Mouse (Mus musculus) kidney, postnatal 10 days (tissue): ENCODE data around the gene Prune1.

Experiments used
- DNase-seq: peaks from one replicate; pipeline ENCODE4 v3.0.0; 2021; ENCODE audit warnings: mixed read lengths

The Prune1 gene

GRCm38 (mm10) chr3:95276428-95276934 lies 5.4 kb downstream of the Prune1 start:
- DNase-seq, result no peak

DNA sequence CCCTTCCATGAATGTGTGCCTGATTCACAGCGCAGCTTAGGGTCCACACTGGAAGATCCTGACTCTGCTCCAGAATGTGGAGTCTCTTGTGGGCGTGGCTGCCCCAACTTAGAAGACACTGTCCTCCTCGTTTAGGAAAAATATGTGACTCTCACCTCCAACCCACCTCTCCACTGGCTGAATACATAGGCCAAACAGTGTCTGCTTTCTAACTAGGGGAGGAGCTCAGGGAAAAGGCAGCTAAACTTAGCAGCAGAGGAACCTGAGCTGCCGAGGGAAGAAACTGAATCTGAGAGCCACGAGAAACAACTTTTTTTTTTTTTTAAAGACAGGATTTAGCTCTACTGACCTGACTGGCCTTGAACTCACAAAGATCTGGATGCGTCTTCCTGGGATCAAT lies 6.7 kb downstream of the Prune1 start:
- DNase-seq, result no peak

DNA sequence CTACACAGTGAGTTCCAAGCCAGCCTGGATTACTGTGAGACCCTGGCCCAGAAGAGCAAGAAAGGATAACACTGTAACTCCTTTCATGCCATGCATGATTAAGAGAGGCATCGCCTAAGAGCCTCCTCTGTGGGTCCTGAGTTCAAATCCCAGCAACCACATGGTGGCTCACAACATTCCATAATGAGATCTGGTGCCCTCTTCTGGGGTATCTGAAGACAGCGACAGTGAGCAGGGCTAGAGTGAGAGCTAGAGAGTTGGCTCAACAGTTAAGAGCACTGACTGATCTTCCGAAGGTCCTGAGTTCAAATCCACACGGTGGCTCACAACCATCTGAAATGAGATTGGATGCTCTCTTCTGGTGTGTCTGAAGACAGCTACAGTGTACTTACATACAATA lies 7.4 kb downstream of the Prune1 start:
- no peak for DNase-seq

DNA sequence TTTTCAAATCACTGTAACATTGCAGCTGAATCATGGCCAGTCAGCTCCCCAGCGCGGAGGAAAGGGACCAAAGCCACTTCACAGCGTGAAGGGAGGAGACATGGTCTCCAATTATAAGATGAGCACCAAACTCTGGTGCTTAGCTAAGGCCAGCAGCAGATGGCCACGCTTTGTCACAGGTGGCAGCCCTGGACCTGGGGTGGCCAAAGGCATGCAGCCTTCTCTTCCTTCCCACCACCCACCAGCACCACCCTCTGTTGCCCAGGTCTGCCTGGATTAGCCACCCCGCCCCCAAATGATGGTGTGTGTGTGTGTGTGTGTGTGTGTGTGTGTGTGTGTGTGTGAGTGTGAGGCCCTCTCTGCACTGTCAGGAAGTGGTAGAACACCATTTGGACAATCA lies 8.4 kb downstream of the Prune1 start:
- DNase-seq, result no peak

DNA sequence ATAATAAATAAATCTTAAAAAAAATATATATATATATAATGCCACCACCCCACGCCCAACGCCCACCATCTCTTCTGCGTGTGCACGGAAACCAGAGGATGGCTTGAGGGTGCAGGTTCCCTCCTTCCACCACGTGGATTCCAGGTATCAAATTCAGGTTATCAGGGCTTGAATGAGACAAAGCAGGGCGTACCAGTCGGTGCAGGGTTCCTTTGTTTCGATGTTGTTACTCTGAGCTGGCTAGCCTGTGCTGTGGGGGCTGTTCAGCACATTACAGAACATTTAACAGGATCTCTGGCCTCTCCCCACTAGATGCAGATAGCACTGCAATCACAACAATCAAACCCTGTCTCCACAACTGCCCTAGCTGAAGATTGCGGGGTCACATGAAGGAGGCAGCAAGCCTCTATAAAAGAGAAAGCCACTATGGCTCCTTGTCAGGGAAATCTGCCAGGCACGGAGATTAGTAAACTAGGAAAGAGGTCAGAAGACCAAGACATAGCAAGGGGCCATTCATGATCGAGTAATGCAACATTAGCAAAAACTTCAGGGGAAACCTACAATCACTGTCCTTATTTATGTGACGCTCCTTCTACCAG lies 11.0 kb downstream of the Prune1 start:
- DNase-seq, result no peak

DNA sequence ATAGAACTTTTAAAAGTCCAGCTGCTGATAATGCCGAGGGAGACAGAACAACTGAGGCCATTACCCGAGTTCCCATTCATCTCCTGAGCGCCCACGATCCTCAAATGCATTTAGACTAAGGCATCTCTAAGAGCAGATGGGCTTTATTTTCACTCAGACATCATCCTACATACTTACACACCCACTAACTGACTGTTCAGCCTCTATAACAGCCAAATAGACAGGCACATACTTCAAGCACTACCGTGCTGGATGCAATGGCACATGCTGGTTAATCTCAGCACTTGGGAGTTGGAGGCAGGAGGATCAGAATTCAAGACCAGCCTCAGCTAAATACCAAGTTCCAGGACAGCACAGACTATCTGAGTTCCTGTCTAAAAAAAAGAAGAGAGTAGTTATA lies 12.1 kb downstream of the Prune1 start:
- DNase-seq, result no peak

DNA sequence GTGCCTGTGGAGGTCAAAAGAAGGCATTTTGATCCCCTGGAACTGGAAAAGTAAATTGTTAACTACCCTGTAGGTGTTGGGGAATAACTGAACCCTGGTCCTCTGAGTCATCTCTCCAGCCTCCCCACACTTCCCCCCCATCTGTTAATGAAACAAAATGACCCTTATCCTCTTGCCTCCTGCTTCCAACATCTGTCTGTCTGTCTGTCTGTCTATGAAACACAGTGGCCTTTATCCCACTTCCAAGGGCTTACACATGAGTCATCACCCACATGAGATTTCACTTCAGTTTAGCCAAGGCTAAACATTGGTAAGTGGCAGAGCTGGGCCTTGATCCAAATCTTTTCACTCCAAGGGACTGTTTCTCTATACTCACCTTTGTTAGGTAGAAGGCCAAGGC lies 14.0 kb downstream of the Prune1 start:
- DNase-seq, result no peak

DNA sequence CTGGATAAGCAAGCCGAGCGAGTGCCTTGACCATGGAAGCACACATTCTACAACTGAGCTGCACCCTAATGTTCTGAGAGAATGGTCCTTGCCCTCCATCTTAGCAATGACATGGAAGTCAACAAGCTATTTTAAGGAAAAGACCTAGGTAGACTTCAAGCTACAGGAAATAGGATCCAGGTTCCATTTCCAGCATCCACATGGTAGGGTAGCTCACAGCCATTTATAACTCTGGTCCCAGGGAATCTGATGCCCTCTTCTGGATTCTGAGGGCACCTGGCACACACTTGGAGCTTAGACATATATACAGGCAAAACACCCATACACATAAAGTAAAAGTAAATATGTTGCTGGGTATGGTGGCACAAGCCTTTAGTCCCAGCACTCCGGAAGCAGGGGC lies 15.8 kb downstream of the Prune1 start:
- DNase-seq, result no peak

DNA sequence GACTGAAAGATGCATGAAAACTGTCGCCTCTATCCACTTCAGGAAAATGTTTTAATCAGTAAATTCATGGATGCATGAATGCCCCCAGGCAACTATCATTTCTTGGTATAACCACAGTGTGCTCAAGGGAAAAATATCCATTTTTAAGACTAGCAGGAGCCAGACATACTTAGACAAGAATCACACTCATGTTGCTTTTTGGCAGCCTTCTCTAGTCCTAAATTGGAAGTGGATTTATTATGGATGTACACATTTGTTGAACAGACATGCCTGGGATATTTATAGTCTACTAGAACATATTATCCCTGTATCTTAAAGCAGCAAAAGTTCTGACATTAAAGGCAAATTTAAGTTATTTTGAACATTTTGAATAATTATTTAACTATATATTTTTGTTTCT lies 17.2 kb downstream of the Prune1 start:
- DNase-seq, result no peak

GRCm38 (mm10) chr3:95263089-95263739 lies 18.7 kb downstream of the Prune1 start:
- DNase-seq, result peak; percentile 90

- no peak for DNase-seq
Observed at GRCm38 (mm10) chr3:95261975-95262374, 19.9 kb downstream of the Prune1 start.

DNA sequence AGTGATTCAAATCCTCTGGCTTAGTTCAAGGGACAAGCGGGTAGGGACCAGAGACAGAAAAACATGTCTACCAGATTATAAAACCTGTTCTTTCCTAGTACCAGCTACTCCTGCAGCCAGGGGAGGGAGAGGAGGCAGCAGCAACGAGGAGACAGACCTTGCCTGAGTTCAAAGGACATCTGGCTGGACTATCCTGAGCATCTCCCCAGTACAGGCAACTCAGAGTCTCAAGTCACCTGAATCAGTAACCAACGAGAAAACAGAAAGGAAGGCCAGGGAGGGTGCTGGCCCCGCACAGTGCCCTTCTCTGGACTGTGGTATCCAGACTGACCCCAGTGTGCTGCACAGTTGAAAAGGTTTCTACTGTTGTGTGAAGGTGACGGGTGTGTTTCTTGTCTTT lies 24.9 kb downstream of the Prune1 start:
- no peak for DNase-seq

DNA sequence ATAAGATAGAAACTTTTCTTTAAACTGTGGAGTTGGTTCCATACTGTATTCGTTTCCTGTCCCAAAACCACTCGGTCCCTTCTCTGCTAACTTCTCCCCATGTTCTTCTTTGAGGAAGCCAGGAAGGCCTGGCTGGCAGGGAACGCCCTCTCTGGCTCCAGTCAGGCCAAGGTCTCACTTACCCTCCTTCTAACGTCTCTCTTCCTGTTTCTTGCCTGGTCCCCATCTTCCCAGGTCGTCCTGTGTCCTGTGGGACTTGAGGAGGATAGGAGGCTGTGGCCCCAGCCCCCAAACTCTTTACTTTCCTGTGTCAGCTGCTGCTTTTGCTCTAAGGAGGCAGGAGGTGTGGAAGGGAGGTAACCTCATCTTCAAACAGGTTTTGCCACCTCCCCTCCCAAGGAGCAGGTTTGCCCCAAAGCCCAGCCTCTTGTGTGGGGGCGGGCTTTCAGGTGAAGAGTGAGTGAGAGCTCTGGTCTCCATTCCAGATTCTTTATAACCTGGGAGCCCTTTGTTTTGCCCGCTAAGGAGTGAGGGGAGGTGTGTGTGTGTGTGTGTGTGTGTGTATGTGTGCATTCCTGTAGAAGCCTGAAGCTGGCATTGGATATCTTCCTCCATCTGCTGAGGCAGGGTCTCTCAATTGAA lies 31.0 kb downstream of the Prune1 start, which contains the start of gene Bnipl:
Gene Bnipl (minus strand): TSS at position 411 of the 642 bp plus-strand sequence.
- DNase-seq, result no peak

DNA sequence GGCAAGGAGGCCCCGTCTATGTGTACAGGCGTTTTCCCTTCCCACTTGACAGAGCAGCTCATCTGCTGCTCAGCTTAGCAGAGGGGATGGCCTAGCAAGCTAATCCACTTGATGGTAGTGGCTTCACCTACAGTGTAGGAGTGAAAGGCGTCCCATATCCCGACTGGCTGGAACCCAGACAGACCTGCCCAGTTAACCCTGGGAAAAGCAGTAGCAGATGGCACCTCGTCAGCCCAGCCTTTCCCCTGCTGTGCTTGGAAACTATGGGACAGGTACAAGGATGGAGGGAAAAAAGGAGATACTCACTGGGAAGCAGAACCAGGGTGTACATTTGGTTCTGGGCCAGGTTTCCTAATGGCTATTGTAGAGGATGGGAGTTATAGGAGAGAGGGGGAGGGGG lies 31.5 kb downstream of the Prune1 start:
- no peak for DNase-seq

- no peak for DNase-seq
Observed at GRCm38 (mm10) chr3:95247660-95248336, 34.1 kb downstream of the Prune1 start.

DNA sequence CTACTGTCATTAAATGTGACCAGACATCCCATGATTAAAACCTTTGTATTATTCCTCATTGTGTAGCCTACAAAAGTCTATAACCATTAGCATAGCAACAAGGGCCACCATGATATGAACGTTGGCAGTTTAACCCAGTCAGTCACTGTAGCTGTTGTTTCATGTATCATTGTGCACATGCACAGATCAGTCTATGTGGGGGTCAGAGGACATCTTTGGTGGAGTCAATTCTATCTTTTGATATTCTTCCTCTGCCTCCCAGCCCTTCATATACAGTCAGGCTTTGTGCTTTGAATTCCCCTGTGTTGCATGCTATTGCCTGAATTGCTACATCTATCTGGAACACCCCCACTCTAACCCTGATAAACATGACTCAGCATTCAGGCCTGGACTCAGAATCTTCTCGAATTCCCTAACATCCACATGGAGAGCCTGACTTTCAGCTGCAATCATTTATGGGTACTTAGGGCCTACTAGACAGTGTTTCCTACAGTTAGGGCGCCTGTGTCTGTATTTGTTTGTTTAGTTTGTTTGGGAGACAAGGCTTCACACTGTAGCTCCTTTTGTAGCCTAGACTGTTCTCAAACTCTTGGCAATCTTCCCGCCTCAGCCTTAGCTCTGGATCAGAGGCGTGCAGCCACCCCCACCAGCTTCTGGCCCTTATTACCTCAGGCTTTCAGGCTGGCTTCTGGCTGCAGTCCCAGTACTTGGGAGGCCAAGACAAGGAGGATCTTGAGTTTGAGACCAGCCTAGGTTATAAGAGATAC lies 35.2 kb downstream of the Prune1 start:
- DNase-seq, result peak; percentile 60

DNA sequence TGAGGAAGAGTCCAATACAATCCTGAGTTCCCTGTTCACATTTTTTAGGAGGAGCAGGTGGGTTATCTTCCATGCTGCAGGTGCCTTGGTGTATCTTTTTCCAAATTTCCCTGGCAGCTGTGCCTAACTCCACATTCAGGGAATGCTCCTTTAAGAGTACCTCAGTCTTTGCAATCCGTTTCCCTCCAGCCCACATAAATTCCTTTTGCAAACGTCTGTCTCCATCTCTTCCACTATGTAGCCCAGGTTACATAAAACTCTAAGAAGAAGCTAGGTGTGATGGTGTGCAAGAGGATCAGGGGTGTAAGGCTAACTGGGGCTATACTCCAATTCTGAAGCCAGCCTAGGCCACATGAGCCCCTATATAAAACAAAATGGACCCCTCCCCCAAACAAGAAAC lies 38.8 kb downstream of the Prune1 start:
- DNase-seq, result no peak

- DNase-seq, result no peak
Observed at GRCm38 (mm10) chr3:95241498-95241897, 40.4 kb downstream of the Prune1 start, which contains the start of gene Gm128. Gene Gm128, minus strand, starts transcription at chr3:95241598.

DNA sequence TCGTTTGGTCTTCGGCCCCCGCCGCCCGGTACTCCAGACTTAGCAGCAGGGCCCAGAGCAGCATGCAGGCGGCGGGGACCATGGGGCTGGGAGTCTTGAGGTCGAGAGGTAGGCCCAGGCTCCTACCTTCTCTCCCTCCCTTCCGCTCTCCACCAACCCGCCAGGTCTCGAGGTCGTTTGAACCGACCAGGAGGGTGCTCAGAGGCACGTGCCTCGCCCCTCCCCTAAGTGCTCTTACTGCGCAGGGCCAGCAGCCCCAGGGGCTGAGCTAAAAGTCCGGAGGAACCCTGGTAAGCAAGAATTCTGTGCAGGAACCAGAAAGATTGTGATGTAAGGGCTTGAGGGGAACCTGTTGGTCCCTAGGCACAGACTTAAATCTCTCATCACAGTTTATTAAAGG lies 41.0 kb downstream of the Prune1 start:
- no peak for DNase-seq

- no peak for DNase-seq
Observed at GRCm38 (mm10) chr3:95239971-95240370, 41.9 kb downstream of the Prune1 start.

DNA sequence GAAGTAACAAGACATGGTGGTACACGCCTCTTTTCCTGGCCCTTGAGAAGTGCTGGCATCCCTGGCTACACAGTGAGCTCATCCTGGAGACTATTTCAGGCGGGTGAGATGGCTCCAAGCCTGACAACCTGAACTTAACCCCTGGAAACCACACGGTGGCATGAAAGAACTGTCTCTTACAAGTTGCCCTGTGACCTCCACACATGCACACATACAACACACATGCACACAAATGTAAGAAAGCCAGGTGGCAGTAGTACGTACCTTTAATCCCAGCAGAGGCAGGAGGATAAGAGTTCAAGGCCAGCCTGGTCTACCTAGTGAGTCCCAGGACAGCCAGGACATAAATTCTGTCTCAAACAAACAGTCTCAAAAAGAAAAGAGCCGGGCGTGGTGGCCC lies 42.9 kb downstream of the Prune1 start:
- DNase-seq, result no peak

DNA sequence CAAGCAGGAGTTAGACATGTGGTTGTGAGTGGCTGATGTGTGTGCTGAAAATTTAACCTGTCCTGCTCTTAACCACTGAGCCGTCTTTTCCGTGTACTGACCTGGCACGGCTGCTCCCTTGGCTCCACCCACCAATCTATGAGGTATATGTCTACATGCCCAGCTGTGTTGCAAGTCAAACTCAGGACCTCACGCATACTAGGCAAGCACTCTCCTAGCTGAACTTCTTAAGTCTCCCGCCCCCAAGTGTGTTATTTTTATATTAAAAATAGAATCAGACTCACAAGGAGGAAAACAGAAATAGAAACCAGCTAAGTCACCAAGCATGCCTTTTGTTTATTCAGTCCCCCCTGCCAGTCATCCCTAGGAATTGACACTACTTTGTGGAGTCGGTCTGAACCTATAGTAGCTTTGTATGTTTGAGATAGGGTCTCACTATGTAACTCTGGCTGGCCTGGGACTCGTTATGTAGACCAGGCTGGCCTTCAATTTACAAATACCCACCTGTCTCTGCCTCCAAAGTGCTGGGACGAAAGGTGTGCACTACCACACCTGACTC lies 44.3 kb downstream of the Prune1 start:
- DNase-seq, result no peak
